Mouse (Mus musculus) 3134 (cell line): ENCODE measurements around the gene Atxn7l2.

ENCODE experiments used
- DNase-seq: peaks from one replicate; pipeline ENCODE4 v3.0.0-alpha.2; 2011; ENCODE audit warnings: low spot score; ENCODE audit not compliant: insufficient read length; ENCODE audit errors: extremely low read depth

The Atxn7l2 gene

DNA sequence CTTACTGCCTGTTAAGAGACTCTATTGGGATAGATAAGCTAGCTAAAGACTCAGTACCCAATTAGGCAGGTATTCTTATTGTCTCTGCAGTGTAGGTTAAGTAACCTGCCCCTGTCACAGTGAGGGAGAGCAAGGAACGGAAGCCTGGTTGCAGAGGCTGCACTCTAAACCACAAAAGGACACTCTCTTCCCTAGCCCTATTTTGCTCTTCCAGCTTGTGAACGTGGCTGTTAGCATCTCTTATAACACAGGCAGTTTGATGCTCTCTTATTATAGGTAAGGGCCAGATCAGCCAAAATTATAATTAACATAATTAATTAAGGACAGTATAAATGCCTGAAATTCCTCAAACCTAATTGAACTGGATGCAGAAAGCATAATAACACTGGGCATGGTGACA, 30.2 kb downstream of the Atxn7l2 start:
- DNase-seq, result no peak

DNA sequence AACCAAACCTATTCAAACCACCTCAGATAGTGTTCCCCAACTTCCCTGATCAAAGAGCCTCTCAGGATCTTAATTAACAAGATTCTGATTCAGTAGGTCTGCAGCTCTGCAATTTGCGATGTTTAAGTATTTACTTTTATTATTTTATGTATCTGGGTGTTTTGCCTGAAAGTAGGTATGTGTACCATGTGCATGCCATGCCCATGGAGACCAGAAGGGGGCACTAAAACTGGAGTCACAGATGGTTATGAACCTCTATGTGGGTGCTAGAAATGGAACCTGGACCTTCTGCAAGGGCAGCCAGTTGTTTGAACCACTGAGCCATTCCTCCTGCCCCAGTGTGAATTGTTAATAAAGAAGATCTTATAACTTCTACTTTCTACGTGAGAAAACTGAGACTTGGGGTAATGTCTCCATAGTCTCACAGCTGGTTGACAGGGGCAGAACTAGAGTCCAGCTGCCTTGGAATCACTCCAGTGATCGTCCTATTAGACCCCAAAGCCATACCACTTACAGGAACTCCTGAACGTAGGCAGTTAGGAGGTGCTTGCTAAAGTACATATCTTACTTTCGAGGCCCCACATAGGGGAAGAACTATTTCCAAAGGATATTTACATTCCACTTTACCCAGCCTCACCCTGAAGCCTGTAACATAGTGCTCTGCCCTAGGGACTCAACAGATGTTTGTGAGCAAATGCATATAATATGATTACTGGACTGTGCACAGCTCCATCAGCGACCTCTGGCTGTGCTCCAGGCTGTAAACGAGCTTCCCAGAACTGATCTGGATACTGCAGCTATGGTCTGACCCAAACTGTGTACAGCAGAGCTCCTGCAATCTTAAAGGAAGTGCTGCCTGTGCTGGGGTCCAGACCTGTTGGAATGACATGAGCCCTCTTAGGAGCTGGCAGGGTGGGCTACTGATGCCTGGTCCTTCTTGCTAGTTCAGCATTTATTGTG, 31.7 kb downstream of the Atxn7l2 start:
- no peak for DNase-seq

DNA sequence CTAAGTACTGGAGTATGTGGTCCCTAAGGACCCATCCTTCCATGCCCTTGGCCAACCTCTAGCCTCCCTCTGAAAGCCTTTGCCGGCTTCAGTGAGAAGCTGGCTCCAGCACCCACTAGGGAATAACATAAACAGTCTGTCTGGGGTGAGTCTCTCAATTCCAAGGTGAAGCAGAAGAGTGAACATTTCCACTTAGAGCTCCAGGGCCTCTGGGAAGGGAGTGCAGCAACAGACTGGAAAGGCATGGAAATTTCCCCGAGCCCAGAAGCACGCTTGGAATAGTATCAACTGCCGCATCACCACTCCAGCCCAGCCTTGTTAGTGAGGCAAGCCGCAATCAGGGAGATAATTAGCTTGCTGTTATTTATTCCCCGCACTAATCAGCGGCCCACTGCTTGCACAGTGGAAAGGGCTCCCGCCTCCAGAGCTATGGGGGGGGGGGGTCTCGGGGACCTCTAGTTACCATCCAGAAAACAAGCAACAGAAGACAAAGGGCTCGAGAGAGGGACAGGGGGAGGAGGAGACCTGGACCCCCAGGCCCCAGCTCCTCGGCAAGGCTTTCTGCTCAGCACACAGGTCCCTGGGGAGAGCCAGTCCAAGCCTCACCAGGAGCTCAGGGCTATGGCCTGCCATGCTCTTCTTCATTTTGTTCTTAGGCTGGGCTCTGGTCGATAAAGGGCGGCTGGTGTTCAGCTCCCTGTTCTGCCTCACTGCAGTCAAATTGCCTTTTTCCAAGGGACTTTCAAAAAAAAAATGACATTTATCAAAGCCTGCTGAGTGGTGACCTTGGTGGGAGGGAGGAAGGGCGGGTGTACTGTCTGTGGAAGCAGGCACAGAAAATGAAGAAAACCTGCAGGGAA, 35.8 kb downstream of the Atxn7l2 start:
- no peak for DNase-seq

DNA sequence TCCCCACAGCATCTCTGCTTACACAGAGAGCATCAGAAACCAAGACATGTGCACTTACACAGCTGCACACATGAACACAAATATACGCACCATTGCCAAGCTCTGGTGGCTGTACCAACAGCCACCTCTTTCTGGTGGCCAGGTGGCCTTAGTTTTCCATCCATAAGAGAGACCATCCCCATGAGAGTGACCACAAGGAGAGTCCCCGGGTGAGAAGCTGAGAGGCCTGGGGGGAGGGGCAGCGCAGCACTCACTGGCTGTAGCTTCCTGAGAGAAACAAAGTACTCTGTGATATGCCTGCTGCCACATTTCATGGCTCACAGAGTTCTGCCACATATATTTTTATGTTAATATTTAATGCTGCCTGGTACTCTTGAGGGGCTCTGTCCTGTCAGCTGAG, 41.5 kb downstream of the Atxn7l2 start:
- no peak for DNase-seq

DNA sequence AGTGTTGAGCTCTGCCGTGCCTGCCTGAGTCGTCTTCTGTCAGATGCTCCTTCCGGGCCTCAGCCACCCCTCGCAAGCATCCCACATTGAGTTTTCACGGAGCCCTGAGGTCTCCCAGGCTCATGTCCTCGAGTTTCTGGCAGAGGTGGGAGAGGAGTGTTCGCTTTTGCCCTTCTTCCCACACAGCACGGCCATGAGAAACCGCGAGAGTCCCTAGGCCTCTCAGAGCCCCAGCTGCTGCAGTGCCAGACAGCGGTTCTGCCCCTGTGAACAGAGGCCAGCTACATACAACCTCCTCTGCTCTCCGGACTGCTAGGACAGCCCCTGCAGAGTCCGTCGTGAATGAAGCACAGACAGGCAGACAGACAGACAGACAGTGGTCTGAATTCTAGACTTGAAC, 43.2 kb downstream of the Atxn7l2 start:
- no peak for DNase-seq

DNA sequence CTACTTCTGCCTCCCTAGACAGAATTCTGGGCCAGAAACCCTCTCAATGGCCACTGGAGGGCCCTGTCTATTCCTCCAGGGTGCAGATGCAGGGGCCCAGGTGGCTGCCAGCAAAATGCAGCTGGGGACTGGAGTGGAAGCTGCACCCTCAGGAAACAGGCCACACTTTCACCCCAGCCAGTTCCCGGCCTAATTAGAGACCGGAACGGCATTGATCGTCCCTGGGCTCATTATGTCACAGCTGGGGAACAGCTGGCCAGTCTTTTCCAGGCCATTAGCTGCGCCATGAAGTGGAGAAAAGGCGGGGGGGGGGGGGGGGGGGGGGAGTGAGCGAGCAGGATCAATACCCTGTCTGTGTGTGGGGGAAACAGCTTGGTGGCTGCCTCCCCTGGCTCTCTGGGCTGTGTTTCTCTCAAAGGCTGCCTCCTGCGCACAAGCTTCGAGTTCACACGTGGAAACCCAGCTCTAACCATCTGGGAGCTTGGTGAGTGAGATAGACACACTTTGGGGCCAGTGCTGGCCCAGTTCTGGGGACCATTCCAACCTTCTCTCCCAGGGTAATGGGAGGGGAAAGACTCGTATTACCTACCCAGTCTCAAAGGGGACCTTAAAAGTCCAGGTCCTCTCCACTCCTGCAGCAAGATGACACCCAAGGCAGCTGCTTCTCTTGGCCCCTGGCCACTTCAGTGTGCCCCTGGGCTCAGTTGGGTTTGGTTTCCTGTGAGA, 44.1 kb downstream of the Atxn7l2 start:
- peak; percentile 16 for DNase-seq

DNA sequence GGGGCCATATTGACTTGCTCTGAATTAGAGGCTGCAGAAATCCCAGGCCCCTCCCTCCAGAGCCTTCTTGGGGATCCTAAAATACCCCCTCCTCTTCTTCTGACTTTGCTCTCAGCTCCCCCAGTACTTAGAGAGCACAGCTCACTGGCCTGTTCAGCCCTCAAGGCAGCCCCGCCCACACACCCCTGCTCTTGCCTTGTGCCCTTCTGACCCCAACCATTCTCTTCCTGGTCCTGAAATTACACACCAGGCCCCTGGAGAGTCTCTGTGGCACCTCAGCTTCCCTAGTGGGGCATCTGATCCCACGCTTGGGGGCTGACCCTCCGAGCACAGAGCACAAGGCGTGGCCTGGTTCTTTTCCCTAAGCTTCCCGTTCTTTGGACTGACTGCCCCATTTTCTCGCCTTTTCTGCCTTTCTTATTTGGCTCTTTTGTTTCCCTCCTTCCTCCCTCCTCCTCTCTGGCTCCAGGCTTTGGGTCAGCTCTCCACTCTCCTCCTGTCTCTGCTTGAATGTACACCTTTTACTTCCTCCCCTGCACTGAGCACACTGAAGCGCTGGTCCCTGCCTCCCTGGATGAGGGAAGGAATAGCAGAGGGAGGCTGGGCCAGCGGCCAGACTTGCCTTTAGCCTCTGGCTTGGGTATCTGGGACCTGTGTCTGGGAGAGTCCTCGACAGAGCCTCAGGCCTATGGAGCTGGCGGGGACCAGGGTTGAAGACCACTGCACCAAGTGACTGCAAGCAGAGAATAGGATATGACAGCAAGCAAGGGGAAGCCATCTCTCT, 45.0 kb downstream of the Atxn7l2 start:
- DNase-seq, result peak; percentile 24

DNA sequence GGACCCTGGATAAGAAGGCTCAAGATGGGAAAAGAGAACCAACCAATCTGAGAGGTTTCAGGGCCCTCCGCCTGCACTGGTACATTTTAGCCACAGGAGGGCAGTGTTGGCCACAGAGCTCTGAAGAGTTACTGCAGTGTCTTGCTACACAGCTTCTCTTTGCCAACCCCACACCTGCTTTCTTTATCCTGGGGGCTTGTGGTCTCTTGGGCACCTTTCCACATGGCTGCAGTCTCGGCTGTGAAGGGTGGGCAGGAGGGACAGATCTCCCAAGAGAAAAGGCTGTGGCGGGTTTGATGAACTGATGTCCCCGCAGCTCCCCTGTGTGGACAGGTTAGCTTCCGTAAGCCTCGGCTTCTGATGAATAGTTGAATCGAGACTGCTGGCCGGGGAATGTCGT, 45.9 kb downstream of the Atxn7l2 start:
- peak; percentile 54 for DNase-seq

DNA sequence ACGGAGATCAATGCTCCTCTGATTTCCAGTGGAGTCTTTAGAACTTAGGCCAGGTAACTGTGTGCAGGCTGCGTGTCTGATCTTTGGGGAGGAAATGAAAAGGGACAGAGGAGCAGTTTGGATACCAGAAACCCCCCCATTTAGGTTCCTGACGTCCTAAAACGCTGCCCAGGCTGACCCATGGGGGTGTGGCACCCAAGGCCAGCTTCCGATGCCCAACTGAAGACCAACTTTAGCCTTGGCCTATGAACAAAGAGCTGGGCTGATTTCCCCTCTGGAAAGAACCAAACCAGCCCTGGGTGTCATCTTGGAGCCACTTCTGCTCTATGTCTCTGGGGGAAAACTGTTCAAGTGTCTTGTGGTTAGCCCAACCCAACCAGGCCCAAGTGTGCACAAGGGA, 46.6 kb downstream of the Atxn7l2 start:
- no peak for DNase-seq

DNA sequence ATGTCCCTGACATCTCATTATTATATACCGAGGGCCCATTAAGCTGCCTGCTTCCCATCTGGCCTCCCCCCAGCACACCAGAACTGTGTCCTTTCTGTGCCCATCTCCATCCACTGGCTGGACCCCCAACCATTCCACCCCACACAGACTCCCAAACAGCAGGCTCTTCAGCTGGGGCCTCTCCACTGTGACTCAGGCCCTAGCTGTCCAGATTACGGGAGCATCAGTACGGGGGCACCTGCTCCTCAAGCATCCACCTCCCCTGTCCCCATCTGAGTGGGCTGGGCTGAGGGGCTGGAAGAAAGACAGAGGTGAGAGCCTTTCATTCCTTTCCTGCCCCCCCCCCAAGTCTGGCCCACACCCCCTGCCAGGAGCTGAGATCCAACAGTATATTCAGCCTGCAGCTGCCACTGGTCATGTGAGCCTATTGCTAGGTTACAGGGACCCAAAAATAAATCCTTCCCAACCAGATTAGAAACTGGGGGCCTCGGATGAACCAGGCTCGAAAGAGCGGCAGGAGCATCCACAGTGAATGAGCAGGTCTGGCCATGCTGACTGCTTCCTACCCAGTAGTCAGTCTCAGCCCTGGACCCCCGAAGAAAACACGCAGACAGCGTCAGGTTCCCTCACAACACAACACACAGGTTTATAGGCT, 52.2 kb downstream of the Atxn7l2 start:
- DNase-seq, result no peak

DNA sequence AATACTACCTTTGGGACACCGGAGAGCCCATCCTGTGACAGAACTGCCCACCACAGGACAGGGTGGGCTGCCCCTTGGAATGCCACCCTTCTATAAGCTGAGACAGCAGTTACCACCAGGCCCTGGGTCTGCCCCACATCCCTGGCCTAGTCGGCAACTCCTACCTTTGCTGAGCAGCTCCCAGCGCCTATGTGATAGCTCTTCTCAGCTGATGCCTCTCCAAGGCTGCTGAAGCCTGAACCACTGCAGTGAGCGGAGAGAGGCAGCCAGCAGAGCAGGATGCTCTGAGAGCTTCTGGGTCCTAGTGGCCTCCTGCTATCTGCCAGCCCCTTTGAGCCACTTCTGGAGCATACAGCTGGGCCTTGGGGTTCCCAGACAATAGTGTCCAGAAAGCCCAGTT, 56.1 kb downstream of the Atxn7l2 start, which contains the start of gene Gpr61:
Gene Gpr61 (minus strand): TSS at position 227 of the 400 bp plus-strand sequence.
- DNase-seq, result no peak

DNA sequence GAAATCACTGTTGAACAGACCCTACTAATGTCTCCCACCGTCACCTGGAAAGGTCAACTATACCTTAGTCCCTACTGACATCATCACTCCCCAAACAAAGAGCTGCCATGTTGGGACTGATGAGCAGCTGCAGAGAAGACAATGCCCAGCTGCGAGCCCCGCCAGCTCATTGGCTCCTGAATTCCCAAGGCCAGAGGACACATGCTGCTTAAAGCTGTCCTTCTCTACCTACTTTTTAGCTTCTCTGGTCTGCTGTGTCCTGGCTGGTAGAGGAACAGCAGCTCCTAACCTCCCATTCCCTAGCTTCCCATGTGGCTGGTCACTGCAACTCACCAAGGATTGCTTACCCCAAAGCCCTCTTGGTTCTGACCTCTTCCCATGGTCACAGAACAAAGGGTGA, 58.4 kb downstream of the Atxn7l2 start:
- DNase-seq, result no peak
